Mouse (Mus musculus) monocyte, adult 2 months (primary cell): ENCODE results near the gene Rin3.

ENCODE experiments used
- DNase-seq, 2 experiments: peaks; one replicate each; pipeline ENCODE4 v3.0.0; 2022; ENCODE audit warnings: low spot score in 2 of 2, low read depth in 1 of 2

Rin3 gene

GRCm38 (mm10) chr12:102327525-102327924 is 44.7 kb downstream of the Rin3 start:
- no peak for DNase-seq

GRCm38 (mm10) chr12:102328090-102328489 is 45.2 kb downstream of the Rin3 start:
- no peak for DNase-seq

- no peak for DNase-seq
These were observed 47.3 kb downstream of the Rin3 start for GRCm38 (mm10) chr12:102330188-102330587.

- no peak for DNase-seq
These were observed 47.9 kb downstream of the Rin3 start for GRCm38 (mm10) chr12:102330731-102331130.

- DNase-seq: no peak
These were observed 50.3 kb downstream of the Rin3 start for GRCm38 (mm10) chr12:102333101-102333500.

- DNase-seq: peak in 1 of 2 experiments; percentile 24
These were observed 56.2 kb downstream of the Rin3 start for GRCm38 (mm10) chr12:102339085-102339484.

GRCm38 (mm10) chr12:102340471-102340870 is 57.6 kb downstream of the Rin3 start:
- no peak for DNase-seq

GRCm38 (mm10) chr12:102342147-102342546 is 59.3 kb downstream of the Rin3 start:
- no peak for DNase-seq

GRCm38 (mm10) chr12:102342602-102343001 is 59.8 kb downstream of the Rin3 start:
- DNase-seq: no peak

GRCm38 (mm10) chr12:102345031-102345815 is 62.4 kb downstream of the Rin3 start:
- no peak for DNase-seq

GRCm38 (mm10) chr12:102346507-102346906 is 63.7 kb downstream of the Rin3 start:
- no peak for DNase-seq

- no peak for DNase-seq
These were observed 65.6 kb downstream of the Rin3 start for GRCm38 (mm10) chr12:102348447-102348846.

- no peak for DNase-seq
These were observed 68.1 kb downstream of the Rin3 start for GRCm38 (mm10) chr12:102350997-102351396.

- DNase-seq: peak; percentile 44 to 45
These were observed 71.5 kb downstream of the Rin3 start for GRCm38 (mm10) chr12:102354126-102354984.

- no peak for DNase-seq
These were observed 72.9 kb downstream of the Rin3 start for GRCm38 (mm10) chr12:102355784-102356183.

GRCm38 (mm10) chr12:102356781-102357180 is 73.9 kb downstream of the Rin3 start:
- no peak for DNase-seq

GRCm38 (mm10) chr12:102359390-102359789 is 76.5 kb downstream of the Rin3 start:
- DNase-seq: no peak

- DNase-seq: no peak
These were observed 78.6 kb downstream of the Rin3 start for GRCm38 (mm10) chr12:102361189-102362161.

GRCm38 (mm10) chr12:102365016-102365415 is 82.2 kb downstream of the Rin3 start:
- peak; percentile 34 to 61 for DNase-seq

GRCm38 (mm10) chr12:102366126-102366816 is 83.4 kb downstream of the Rin3 start:
- no peak for DNase-seq
